Mouse (Mus musculus): ENCODE results near the gene Dll3.

Gene Dll3

DNA sequence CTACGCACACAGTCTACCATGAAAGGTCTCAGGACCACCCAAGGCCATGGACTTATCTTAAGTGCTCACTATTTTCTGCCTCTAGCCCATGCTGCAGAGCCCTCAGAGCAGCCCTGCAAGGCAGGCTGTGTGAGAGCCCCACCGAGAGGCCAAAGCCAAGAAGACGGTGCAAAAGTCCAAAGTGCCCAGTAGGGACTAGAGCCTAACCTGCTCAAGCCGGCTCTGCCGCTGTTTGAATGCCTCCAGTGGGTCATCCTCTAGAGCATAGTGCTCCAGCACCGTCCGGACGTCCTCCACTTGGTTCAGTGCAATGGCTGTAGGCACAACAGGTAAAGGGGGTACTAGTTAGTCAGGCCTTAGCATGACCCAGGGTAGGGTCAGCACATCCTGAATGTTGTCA lies 4.2 kb upstream of the Dll3 start:
- DNase-seq: no peak

GRCm38 (mm10) chr7:28305641-28306040 lies 3.6 kb upstream of the Dll3 start:
- no peak for DNase-seq

DNA sequence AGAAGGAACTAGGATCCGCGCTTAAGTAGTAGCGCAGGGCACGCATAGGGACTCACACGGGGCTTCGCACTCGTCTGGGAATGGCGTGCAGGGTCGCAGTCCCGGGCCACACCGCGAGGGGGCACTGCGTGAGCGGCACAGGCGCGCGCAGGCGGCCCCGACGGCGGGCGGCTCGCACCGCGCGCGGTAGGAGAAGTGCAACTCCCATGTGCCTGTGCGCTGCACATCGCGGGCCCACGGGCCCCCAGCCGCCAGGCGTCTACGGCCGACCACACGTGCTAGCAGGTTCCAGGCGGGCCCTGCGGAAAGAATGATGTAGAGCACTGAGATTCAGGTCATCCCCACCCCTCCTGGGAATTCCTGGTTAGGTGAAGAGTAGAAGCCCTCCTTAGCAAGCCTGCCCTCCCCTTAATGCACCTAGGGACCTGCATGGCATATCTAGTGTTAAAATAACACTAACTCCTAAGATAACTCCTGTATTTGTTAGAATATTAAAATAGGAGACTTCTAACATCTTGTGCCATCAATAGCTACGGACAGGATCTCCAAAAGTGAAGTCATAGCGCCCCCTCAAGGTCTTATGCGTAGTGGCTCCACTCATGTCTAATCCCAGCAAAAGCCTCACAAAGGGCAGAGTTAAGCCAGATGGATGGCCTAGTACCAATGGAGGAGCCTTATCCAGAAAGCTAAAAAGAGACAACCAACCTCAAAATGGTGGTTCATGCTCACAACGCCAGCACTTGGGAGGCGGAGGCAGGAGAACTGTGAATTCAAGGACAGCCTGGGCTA lies 3.0 kb downstream of the Dll3 start:
- DNase-seq: peak; percentile 52

DNA sequence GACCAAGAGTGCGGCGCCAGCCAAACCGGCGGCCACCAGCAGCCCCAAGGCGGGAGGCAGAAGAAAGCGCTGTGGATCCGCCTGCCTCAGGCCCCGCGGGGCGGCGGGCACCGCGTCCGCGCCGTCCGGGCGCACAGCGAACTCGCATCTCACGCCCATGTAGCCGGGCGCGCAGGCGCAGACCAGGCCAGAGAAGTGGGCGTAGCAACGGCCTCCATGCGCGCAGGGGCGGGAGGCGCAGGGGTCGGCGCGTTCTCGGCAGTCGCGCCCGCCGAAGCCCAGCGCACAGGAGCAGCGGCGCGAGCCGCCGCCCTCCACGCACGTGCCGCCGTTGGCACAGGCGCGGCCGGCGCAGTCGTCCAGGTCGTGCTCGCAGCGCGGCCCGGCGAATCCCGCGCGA lies 7.6 kb downstream of the Dll3 start:
- DNase-seq: no peak

GRCm38 (mm10) chr7:28290638-28291590 lies 11.1 kb downstream of the Dll3 start, which contains the start of gene Selenov:
Gene Selenov (minus strand): TSS chr7:28291186.
- DNase-seq: peak; percentile 30

DNA sequence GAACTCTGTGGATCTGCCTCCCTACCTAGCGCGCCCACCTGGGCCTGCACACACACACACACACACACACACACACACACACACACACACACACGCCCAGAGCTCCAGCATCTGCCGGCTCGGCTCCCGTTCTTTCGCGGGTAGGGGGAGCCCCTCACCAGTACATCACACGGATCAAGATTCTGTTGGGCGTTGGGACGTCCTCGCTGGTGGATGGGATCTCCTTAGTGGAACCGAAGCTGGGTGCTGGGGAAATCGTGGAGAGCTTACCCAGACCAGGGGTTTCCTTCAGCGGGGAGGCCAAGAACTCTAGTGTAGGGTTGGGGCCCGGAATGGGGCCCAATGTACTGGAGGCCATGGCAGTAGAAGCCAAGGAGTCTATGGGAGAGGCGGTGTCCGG lies 11.9 kb downstream of the Dll3 start:
- no peak for DNase-seq

DNA sequence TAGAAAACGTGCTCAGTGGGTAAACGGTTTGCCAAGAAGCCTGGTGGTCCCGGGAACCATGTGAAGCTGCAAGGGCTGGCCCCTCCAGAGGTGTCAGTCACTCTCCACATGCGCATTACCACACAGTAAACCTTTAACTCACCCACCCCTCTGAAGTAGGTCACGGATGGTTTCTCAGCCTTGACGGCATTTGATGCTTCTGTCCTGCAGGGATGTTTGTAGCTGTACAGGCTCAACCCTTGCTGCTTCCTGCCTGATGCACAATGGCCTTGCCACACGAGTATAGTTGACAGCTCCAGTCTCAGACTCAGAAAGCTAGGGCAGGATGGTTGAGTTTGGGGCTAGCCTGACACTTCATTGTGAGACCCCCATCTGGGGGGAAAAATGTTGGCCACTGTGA lies 21.4 kb downstream of the Dll3 start:
- DNase-seq: no peak

DNA sequence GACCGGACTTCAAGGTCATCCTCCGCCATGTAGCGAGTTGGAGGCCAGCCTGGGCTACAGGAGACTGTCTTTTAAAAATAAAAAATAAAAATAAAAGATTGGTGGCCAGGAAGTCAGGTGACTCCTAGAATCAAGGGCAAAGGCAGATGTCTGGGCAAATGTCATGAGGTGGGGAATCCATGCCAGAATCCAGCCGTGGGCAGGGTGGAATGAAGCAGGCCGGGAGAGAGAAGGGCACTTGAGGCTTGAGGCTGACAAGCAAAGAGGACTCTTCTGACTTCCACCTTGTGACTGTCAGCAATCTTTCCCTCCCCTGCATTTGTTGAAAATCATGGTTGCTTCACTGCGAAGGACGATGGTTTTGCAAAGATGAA lies 23.8 kb downstream of the Dll3 start:
- DNase-seq: no peak

- peak; percentile 98 for DNase-seq
Observed at GRCm38 (mm10) chr7:28277615-28278278, 24.3 kb downstream of the Dll3 start, which contains the start of gene Eid2b. Gene Eid2b (plus strand): TSS chr7:28277739.

DNA sequence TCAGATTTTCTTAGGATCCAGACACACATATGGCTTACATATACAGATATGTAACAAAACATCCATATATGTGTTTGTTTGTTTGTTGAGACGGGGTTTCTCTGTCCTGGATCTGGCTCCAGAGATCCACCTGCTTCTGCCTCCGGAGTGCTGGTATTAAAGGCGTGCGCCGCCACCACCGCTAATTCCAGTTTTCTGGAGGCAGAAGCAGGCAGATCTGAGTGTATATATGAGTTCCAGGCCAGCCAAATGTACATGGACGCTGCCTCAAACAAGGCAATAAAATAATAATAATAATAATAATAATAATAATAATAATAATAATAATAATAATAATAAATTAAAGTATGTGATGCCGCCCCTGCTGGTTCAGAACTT lies 24.8 kb downstream of the Dll3 start:
- no peak for DNase-seq

- DNase-seq: no peak
Observed at GRCm38 (mm10) chr7:28271761-28272160, 30.3 kb downstream of the Dll3 start.

GRCm38 (mm10) chr7:28269355-28269754 lies 32.7 kb downstream of the Dll3 start:
- no peak for DNase-seq

- no peak for DNase-seq
Observed at GRCm38 (mm10) chr7:28268576-28268975, 33.5 kb downstream of the Dll3 start.

DNA sequence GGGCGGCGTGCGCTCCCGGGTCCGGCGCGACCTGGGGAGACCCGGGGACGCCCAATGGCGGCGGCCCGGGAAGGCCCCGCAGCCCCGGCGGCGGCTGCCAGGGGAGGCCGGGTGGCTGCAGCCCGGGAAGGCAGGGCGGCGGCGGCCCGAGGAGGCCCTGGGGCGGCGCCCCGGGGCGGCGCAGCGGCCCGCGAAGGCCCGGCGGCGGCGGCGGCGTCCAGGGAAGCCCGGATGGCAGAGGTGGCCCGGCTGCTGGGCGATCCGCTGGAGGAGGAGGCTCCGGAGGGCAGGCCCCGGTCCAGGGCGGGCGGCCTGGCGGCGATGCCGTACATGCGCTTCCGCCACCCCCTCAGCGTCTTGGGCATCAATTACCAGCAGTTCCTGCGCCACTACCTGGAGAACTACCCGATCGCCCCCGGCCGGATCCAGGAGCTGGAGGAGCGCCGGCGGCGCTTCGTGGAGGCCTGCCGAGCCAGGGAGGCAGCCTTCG lies 34.0 kb downstream of the Dll3 start:
- peak; percentile 58 for DNase-seq

GRCm38 (mm10) chr7:28267129-28268041 lies 34.7 kb downstream of the Dll3 start, which contains the start of gene Eid2:
Gene Eid2 (plus strand): TSS chr7:28267881.
- DNase-seq: peak; percentile 90

DNA sequence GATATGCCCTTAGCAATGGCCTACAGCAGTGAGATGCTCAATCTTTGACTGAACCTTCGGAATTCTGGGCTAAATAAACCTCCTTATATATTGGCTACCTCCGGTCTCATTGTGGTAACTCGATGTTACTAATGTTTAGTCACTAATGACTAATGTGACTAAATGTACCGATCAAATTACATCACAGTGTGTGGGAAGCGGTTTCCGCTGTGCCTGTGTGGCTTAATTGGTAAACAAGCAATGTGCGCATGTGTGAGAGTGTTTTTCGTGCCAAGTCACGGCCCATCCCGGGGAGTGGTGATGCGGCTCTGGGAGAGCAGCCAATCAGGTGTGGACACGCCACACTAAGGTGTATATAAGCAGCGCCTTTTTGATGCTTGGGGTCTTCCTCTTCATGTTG lies 36.6 kb downstream of the Dll3 start:
- DNase-seq: no peak

DNA sequence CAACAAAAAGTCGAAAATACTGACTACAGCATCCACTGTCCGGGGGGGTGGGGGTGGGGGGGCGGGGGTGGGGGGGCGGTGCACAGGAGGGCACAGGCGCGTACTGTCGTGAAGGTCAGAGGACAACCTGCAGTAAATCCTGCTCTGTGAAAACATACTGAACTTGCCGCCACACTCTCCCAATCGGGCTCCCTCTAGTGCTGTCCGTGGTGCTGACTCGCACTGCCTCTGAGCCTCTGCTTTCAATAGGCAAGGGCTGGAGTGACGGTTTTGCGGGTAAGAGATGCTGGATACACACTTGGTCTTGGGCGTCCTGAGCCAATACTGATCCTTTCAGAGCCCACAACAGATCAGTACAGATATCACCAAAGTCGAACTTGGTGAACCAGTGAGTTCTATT lies 38.3 kb downstream of the Dll3 start:
- no peak for DNase-seq

DNA sequence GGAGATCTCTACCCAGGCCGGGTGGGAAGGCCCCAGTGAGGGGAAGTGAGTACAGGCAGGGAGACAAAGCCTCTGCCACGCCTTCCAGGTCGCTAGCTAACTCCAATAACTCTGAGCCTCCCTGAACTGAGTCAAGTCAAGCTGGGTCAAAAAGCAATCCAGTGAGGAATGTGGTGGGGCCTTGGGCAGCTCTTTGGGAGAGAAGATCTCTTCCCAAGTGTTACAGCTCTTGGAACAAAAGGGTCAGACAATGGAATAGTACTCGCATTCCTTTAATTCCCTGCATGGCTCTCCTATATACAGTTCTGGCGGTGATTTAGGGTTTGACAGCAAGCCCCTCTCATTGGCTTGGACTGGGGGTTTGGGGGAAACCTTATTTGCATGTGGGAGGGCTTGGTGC lies 39.2 kb downstream of the Dll3 start:
- no peak for DNase-seq

DNA sequence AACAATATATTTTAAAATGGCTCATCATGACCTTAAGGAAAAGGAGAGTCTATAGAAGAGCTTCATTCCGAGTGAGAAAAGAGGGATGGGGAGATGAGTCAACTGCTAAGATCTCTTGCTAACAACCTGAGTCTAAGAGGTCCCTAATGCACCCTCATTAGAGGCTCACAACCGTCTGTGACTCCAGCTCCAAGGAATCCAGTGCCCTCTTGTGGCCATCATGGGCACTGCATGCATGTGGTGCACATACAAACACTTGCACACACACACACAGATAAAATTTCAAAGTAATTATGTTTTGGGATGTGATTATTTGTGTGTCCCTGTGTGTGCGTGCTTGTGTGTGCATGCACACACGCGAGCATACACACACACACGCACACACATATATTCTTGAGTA lies 46.6 kb downstream of the Dll3 start:
- DNase-seq: no peak

- no peak for DNase-seq
Observed at GRCm38 (mm10) chr7:28254591-28254990, 47.4 kb downstream of the Dll3 start.

DNA sequence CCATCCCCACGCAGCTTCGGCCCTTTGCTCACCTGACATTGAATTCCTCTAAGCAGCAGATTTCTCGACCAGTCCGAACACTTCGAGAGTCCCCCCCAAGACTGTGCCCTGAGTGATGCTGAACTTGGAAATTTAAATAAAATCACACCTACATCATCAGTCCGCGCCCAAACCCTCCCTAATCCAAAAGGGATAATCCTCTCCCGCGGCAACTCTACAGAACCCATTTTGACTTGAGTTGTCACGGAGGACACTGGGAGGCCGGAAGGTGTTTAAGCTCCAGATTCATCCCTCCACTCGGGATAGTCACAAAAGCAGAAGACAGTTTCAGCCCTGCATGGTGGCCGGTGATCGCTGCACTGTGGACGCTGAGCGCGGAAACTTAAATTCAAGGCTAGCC lies 50.1 kb downstream of the Dll3 start:
- DNase-seq: no peak

GRCm38 (mm10) chr7:28248957-28249356 lies 53.1 kb downstream of the Dll3 start:
- DNase-seq: no peak

All from cerebellum, adult 8-10 months (tissue).